Mouse (Mus musculus): Measurements from ENCODE around the gene Hyou1. TPM values are rescaled to one million over a fixed set of nuclear protein-coding genes. Genes with fewer than 3 reads are reported as not detected.

The Hyou1 gene
- polyA plus RNA-seq, 1 experiment from 2014 or later: 16.0 TPM

DNA sequence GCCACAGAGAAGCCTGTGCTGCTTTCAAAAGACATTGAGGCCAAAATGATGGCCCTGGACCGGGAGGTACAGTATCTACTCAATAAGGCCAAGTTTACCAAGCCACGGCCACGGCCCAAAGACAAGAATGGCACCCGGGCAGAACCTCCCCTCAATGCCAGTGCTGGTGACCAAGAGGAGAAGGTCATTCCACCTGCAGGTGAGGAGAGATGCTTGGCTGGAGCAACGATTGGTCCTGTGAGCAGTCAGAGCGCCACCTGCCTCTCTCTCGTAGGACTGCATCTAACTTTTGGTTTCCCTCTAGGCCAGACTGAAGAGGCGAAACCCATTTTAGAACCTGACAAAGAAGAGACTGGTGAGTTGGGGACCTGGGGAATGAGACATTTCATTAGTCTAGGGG lies 10.0 kb downstream of the Hyou1 start:
- WGBS: 62% methylated on average over 8 of the region's 8 CpGs
- peaks cover 86% of the 10 kb centered on the region for H3K36me3 ChIP-seq
- ATAC-seq (ENCODE audit: extremely low read depth, insufficient number of reproducible peaks, low FRiP score, low TSS enrichment): no peak
- no peak overlapping the region for H3K9ac ChIP-seq
- no peaks in the 10 kb centered on the region for H3K9me3 ChIP-seq
- no peak overlapping the region for H3K27ac ChIP-seq (replicated peaks)
- no peaks in the 10 kb centered on the region for H3K4me1 ChIP-seq
- no peak overlapping the region for H3K4me2 ChIP-seq
- H3K4me3 ChIP-seq: no peak overlapping the region
- H3K27me3 ChIP-seq (replicated peaks): no peaks in the 10 kb centered on the region

- Histone ChIP-seq H3K9me3 (no peaks in the 10 kb centered on the region), H3K4me1 (peaks cover 6% of the 10 kb centered on the region), H3K27ac (replicated peaks) (no peak overlapping the region), H3K36me3 (peaks cover 64% of the 10 kb centered on the region), H3K27me3 (replicated peaks) (no peaks in the 10 kb centered on the region), H3K4me3 (no peak overlapping the region), H3K4me2 (no peak overlapping the region), H3K9ac (no peak overlapping the region)
- 0 out of 2 replicates have a peak, but pooled peaks have one; percentile 32 for ATAC-seq (ENCODE audit: extremely low read depth, insufficient number of reproducible peaks, low FRiP score, low TSS enrichment)
- WGBS: 35% methylated on average over 4 of the region's 4 CpGs
Observed at GRCm38 (mm10) chr9:44391466-44391865, 12.2 kb downstream of the Hyou1 start.

DNA sequence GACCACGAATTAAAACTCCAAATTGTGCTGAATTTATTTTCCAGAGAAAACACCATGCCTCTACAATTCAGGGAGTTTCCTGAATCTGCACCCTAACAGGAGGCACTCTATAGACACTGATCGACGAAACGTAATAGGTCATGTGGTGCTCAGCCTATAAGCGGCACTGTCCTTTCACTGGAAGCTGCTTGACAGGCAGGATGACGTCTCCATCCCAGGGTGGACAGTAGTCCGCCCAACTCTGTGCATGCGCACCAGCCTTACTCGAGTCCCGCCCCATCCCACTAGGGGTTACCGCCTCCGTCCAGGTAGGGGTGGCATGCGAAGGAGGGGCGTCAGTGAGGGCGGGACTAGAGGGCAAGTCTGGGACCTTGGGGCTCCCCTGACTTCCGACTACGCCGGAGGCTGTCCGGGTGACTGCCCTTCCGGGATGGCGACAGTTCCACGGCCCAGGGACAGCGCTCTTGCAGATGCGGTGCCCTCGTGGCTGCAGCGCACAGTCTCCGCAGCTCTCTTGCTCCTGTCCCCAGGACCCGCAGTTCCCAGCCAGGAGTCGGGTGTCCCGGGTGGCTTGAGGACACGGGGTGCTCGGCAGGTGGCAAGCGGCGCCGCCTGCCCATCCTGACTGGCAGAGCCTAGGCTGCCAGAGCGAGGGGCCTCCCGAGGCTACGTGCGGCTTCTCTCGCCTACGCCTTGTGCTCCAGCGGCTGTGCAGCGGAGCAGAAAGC lies 17.6 kb downstream of the Hyou1 start, which contains the start of gene Slc37a4:
Gene Slc37a4, plus strand, starts transcription at position 169 of the 728 bp plus-strand sequence.
- Histone ChIP-seq H3K4me1 (peaks cover 45% of the 10 kb centered on the region), H3K9me3 (no peaks in the 10 kb centered on the region), H3K4me3 (peak within 1 kb of the TSS; percentile 80), H3K27me3 (replicated peaks) (no peaks in the 10 kb centered on the region), H3K36me3 (peaks cover 44% of the 10 kb centered on the region), H3K4me2 (peak within 1 kb of the TSS; percentile 86), H3K9ac (peak within 1 kb of the TSS; percentile 94), H3K27ac (replicated peaks) (peak within 1 kb of the TSS; percentile 91)
- WGBS: under 1% methylated on average over 43 of the region's 43 CpGs
- peak; percentile 99 for ATAC-seq (ENCODE audit: extremely low read depth, insufficient number of reproducible peaks, low FRiP score, low TSS enrichment)

DNA sequence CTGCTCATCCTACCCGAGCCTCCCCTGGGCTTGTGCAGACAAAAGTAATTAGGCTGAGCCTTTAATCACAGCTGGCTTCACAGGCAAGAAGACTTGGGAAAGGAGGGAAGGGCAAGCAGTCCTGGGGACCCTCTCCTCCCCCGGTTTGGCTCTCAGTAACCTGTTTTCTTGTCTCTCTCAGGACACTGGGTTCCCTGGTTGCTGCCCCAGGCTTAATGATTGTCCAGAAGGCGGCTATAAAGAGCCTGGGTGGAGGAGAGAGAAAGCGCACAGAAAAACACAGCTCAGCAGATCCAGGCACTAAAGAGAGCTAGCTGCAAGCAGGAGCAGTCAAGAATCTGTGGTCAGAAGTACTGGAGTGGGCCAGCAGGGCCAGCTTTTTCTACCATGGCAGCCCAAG lies 18.8 kb downstream of the Hyou1 start:
- no peaks in the 10 kb centered on the region for H3K27me3 ChIP-seq (replicated peaks)
- 33% methylated on average over 4 of the region's 4 CpGs for WGBS
- H3K36me3 ChIP-seq: peaks cover 46% of the 10 kb centered on the region
- ATAC-seq (ENCODE audit: extremely low read depth, insufficient number of reproducible peaks, low FRiP score, low TSS enrichment): no peak
- H3K4me3 ChIP-seq: peak overlapping the region; percentile 80
- H3K9ac ChIP-seq: peak overlapping the region; percentile 94
- peaks cover 48% of the 10 kb centered on the region for H3K4me1 ChIP-seq
- peak overlapping the region; percentile 86 for H3K4me2 ChIP-seq
- no peaks in the 10 kb centered on the region for H3K9me3 ChIP-seq
- peak overlapping the region; percentile 91; the same call in 1 of the 2 replicates for H3K27ac ChIP-seq (replicated peaks)

GRCm38 (mm10) chr9:44398551-44398950 lies 19.3 kb downstream of the Hyou1 start:
- WGBS: 78% methylated on average over 9 of the region's 9 CpGs
- Histone ChIP-seq H3K9me3 (no peaks in the 10 kb centered on the region), H3K4me3 (peak overlapping the region; percentile 80), H3K4me2 (peak overlapping the region; percentile 86), H3K9ac (peak overlapping the region; percentile 94), H3K4me1 (peaks cover 48% of the 10 kb centered on the region), H3K27ac (replicated peaks) (peak overlapping the region; percentile 91; the same call in 1 of the 2 replicates), H3K36me3 (peaks cover 51% of the 10 kb centered on the region), H3K27me3 (replicated peaks) (no peaks in the 10 kb centered on the region)
- no peak for ATAC-seq (ENCODE audit: extremely low read depth, insufficient number of reproducible peaks, low FRiP score, low TSS enrichment)

- WGBS: 77% methylated on average over 13 of the region's 13 CpGs
- Histone ChIP-seq H3K9ac (peak overlapping the region; percentile 24; the same call in 1 of the 2 replicates), H3K27me3 (replicated peaks) (no peaks in the 10 kb centered on the region), H3K4me1 (peaks cover 48% of the 10 kb centered on the region), H3K4me3 (no peak overlapping the region), H3K4me2 (no peak overlapping the region), H3K9me3 (no peaks in the 10 kb centered on the region), H3K36me3 (peaks cover 58% of the 10 kb centered on the region), H3K27ac (replicated peaks) (no peak overlapping the region)
- ATAC-seq (ENCODE audit: extremely low read depth, insufficient number of reproducible peaks, low FRiP score, low TSS enrichment): no peak
Observed at GRCm38 (mm10) chr9:44399114-44399794, 20.0 kb downstream of the Hyou1 start.

DNA sequence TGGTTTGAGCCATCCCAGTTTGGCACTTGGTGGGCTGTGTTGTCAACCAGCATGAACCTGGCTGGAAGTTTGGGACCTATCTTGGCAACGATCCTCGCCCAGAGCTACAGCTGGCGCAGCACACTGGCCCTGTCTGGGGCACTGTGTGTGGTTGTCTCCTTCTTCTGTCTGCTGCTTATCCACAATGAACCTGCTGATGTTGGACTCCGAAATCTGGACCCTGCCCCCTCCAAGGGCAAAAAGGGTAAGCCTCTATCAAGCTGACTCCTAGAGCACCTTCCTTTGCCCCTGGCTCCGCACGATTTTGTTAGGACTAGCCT lies 20.5 kb downstream of the Hyou1 start:
- no peak overlapping the region for H3K9ac ChIP-seq
- H3K27ac ChIP-seq (replicated peaks): no peak overlapping the region
- H3K27me3 ChIP-seq (replicated peaks): no peaks in the 10 kb centered on the region
- H3K4me1 ChIP-seq: peaks cover 48% of the 10 kb centered on the region
- no peak for ATAC-seq (ENCODE audit: extremely low read depth, insufficient number of reproducible peaks, low FRiP score, low TSS enrichment)
- H3K4me2 ChIP-seq: no peak overlapping the region
- WGBS: 89% methylated on average over 6 of the region's 6 CpGs
- H3K4me3 ChIP-seq: no peak overlapping the region
- no peaks in the 10 kb centered on the region for H3K9me3 ChIP-seq
- peaks cover 63% of the 10 kb centered on the region for H3K36me3 ChIP-seq

DNA sequence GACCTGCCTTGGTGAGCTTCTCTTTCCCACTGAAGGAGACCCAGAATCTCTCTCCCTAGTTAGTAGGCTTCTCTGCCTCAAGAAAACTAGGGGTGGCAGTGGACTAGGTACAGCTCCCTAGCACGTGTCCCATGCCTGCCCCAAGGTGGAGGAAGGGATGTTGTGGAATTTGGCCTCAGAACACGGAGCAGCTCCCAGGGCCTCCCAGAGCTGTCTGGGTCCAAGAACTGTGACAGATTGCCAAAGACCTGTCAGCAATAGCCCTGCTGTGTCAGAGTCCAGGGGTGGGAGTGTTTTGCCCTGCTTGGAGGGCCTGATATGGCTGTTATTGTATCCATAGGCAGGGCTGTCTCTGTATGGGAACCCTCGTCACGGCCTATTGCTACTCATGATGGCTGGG lies 21.8 kb downstream of the Hyou1 start:
- H3K4me2 ChIP-seq: no peak overlapping the region
- no peak for ATAC-seq (ENCODE audit: extremely low read depth, insufficient number of reproducible peaks, low FRiP score, low TSS enrichment)
- WGBS: 52% methylated on average over 4 of the region's 4 CpGs
- peaks cover 54% of the 10 kb centered on the region for H3K4me1 ChIP-seq
- H3K27ac ChIP-seq (replicated peaks): peak overlapping the region; percentile 45
- H3K9me3 ChIP-seq: no peaks in the 10 kb centered on the region
- peaks cover 74% of the 10 kb centered on the region for H3K36me3 ChIP-seq
- H3K27me3 ChIP-seq (replicated peaks): no peaks in the 10 kb centered on the region
- no peak overlapping the region for H3K4me3 ChIP-seq
- peak overlapping the region; percentile 58; the same call in 1 of the 2 replicates for H3K9ac ChIP-seq

DNA sequence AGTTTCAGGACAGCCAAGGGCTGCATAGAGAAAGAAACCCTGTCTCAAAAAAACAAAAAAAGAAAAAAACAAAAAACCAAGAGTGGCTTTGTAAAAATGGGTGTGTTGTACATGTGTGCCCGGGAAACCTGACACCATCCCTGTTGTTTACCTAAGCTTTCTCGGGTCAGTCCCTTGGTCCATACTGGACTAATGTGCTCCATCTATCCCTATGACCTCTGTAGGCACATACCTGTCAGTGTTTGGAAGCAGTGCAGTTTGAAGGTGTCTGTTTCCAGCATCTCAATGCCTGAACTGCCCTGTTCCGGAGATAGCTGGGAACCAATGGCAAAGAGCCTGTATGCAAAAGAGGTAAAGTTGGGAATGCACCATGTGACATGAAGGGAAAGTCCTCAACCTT lies 25.7 kb downstream of the Hyou1 start:
- WGBS: 85% methylated on average over 3 of the region's 3 CpGs
- Histone ChIP-seq H3K4me3 (no peak overlapping the region), H3K4me2 (no peak overlapping the region), H3K36me3 (peaks cover 73% of the 10 kb centered on the region), H3K9me3 (no peaks in the 10 kb centered on the region), H3K27me3 (replicated peaks) (no peaks in the 10 kb centered on the region), H3K4me1 (peaks cover 49% of the 10 kb centered on the region), H3K27ac (replicated peaks) (no peak overlapping the region), H3K9ac (no peak overlapping the region)
- ATAC-seq (ENCODE audit: extremely low read depth, insufficient number of reproducible peaks, low FRiP score, low TSS enrichment): no peak

DNA sequence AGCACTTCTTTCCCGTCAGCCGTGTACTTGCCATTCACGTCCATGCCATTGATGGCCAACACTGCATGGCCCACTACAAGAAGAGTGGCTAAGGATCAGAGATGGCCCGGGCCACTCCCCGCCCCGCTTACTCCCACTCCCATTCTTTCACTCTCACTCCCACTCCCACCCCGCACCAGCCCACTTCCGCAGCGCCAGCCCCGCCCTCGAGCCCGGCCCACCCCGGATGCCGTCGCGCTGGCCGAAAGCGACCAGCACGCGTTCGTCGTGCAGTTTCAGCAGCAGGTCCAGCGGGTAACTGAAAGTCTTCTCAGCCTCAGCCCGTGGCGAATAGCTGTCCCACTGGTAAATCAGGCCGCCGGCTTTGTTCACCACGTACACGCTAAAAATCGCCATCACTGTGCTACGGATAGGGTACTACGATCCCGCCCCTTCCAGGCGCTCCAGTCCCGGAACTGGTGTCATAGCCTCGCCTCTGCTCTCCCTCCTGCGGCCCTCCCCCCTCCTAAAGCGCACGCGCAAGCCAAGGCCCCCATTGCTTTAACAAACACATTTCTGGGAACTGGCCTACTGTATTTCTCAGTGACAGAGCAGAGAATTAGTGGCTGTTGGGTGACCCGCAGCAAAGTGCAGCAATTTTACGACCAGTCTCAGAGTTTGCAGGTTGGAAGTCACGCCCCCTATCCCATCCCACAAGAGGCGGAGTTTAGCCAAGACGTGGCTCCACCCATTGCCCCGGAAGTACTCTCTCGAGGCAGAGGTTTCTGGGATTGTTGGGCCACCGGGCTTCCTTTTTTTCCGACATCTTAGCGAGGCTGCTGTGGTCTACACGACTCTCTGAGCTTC lies 27.8 kb downstream of the Hyou1 start, which contains the start of the genes Rps25 and Trappc4:
Gene Rps25, plus strand, starts transcription at position 234 of the 846 bp plus-strand sequence.
Gene Trappc4, minus strand, starts transcription at position 695 of the 846 bp plus-strand sequence.
- Histone ChIP-seq H3K27me3 (replicated peaks) (no peaks in the 10 kb centered on the region), H3K4me2 (peak within 1 kb of the TSS; percentile 88), H3K4me3 (peak within 1 kb of the TSS; percentile 94), H3K4me1 (peaks cover 30% of the 10 kb centered on the region), H3K9me3 (no peaks in the 10 kb centered on the region), H3K36me3 (peaks cover 73% of the 10 kb centered on the region), H3K27ac (replicated peaks) (peak within 1 kb of the TSS; percentile 90), H3K9ac (peak within 1 kb of the TSS; percentile 95)
- peak; percentile 93 for ATAC-seq (ENCODE audit: extremely low read depth, insufficient number of reproducible peaks, low FRiP score, low TSS enrichment)
- under 1% methylated on average over 51 of the region's 51 CpGs for WGBS

DNA sequence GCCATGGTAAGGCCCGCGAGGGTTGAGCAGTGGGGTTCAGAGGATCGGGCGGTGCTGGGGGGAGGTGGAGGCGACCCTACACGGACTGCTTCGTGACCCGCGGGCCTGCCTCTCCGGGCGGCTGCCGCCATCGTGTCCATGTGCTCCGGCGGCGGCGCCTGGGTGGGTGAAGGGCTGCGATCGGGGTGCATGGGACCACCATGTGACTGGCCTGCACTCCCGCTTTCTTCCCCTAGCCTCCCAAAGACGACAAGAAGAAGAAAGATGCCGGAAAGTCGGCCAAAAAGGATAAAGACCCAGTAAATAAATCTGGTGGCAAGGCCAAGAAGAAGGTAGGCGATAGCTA lies 28.4 kb downstream of the Hyou1 start:
- no peaks in the 10 kb centered on the region for H3K9me3 ChIP-seq
- peak overlapping the region; percentile 95 for H3K9ac ChIP-seq
- H3K4me3 ChIP-seq: peak overlapping the region; percentile 94
- peaks cover 73% of the 10 kb centered on the region for H3K36me3 ChIP-seq
- peaks cover 30% of the 10 kb centered on the region for H3K4me1 ChIP-seq
- H3K4me2 ChIP-seq: peak overlapping the region; percentile 88
- WGBS: under 1% methylated on average over 24 of the region's 24 CpGs
- no peaks in the 10 kb centered on the region for H3K27me3 ChIP-seq (replicated peaks)
- H3K27ac ChIP-seq (replicated peaks): peak overlapping the region; percentile 90
- ATAC-seq (ENCODE audit: extremely low read depth, insufficient number of reproducible peaks, low FRiP score, low TSS enrichment): no peak

Data from heart, embryonic 13.5 days (tissue).